Mouse (Mus musculus): ENCODE results near the gene Bcar1.

The Bcar1 gene

GRCm38 (mm10) chr8:111769764-111770428, 26.3 kb upstream of the Bcar1 start:
- no peak for DNase-seq (ENCODE audit: extremely low spot score, low spot score)

- no peak for DNase-seq (ENCODE audit: extremely low spot score, low spot score)
Measured at GRCm38 (mm10) chr8:111769296-111769695, 25.7 kb upstream of the Bcar1 start.

- DNase-seq (ENCODE audit: extremely low spot score, low spot score), result no peak
Measured at GRCm38 (mm10) chr8:111768651-111769050, 25.0 kb upstream of the Bcar1 start.

- DNase-seq (ENCODE audit: extremely low spot score, low spot score), result no peak
Measured at GRCm38 (mm10) chr8:111765616-111766015, 22.0 kb upstream of the Bcar1 start.

DNA sequence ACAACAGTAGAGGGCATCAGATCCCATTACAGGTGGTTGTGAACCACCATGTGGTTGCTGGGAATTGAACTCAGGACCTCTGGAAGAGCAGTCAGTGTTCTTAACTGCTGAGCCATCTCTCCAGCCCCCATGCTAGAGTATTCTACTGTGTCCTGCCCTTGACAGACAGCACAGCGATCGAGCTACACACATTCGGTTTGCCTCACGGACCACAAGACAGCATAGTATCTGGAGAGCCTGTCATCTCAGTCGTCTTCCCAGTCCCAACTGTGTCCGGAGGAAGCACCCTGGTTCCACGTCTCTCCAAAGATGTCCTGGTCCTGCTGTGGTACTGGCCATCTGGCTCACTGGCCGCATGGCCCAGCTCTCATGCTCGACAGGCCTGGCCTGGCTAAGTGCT, 21.5 kb upstream of the Bcar1 start:
- DNase-seq (ENCODE audit: extremely low spot score, low spot score), result no peak

- no peak for DNase-seq (ENCODE audit: extremely low spot score, low spot score)
Measured at GRCm38 (mm10) chr8:111760708-111761107, 17.1 kb upstream of the Bcar1 start.

DNA sequence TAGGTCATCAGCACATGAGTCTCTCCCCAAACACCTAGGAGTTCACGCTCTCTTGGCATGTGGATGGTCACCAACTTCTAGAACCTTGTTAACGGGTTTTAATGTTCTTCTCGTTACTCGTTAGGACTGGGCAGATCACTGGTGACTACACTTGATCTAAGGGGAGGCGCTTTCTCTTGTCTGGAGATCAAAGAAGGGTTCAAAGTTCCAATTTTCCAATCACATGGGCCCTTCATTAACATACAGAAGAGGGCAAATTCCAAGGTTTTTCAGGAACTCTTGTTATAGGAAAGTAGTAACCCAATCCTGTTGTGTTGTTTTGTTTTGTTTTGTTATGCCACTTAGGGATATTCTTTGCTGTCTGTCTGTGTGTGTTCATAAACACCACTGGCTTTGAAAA, 15.2 kb upstream of the Bcar1 start:
- no peak for DNase-seq (ENCODE audit: extremely low spot score, low spot score)

- DNase-seq (ENCODE audit: extremely low spot score, low spot score), result no peak
Measured at GRCm38 (mm10) chr8:111757599-111757998, 14.0 kb upstream of the Bcar1 start.

GRCm38 (mm10) chr8:111754736-111755135, 11.1 kb upstream of the Bcar1 start:
- DNase-seq (ENCODE audit: extremely low spot score, low spot score), result no peak

GRCm38 (mm10) chr8:111754088-111754487, 10.5 kb upstream of the Bcar1 start:
- no peak for DNase-seq (ENCODE audit: extremely low spot score, low spot score)

DNA sequence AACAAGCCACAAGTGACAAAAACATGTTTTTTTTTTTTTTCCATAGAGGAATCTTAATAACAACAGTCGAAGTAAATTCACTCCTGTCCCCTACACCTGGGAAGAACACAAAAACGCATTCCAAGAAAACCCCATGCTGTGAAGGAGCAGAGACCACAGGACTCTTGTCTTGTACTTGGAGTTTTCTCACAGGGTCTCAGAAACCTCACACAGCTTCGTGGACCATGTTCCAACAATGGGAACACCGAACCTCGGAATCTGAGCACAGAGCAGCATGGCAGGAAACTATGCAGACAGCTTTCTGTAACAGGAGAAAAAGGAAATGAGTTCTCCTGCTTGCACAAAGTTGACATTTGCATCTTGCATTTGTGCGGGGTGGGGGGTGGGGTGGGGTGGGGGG, 5.2 kb upstream of the Bcar1 start:
- DNase-seq (ENCODE audit: extremely low spot score, low spot score), result no peak

DNA sequence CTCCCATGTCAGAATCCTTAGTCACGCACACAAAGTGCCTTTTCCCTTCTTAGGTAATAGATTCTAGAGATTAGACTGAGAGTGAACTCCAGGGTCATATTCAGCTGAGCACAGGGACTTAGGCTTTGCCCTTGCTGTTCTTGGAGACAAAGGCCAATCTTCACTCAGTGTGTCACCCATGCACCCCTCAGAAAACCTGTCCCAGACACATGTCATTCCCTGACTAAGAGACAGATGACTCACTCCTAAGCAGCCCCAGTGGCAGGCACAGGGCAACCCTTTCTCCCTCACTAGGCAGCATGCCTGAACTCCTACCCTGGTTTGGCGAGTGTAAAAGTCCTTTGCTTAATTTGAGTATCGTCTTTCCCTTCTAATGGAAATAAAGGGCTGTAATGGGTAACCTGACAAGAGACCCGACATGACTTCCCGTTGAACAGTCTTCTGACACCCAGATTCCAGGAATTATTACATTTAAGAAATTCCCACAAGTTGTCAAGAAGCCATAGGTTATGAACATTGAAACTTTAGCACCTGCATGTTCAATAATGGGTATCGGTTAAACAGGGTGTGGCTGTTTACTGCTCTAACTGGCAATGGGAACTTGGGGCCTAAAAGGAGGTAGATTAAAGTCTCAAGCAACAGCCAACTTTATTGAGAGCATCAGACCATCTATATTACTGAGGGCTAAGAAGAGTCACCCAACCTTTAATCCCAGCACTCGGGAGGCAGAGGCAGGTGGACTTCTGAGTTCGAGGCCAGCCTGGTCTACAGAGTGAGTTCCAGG, 4.4 kb upstream of the Bcar1 start:
- no peak for DNase-seq (ENCODE audit: extremely low spot score, low spot score)

GRCm38 (mm10) chr8:111746582-111747465, 3.2 kb upstream of the Bcar1 start:
- no peak for DNase-seq (ENCODE audit: extremely low spot score, low spot score)

- peak; percentile 73 for DNase-seq (ENCODE audit: extremely low spot score, low spot score)
Measured at GRCm38 (mm10) chr8:111745591-111746418, 2.2 kb upstream of the Bcar1 start.

GRCm38 (mm10) chr8:111745086-111745485, 1.5 kb upstream of the Bcar1 start:
- no peak for DNase-seq (ENCODE audit: extremely low spot score, low spot score)

DNA sequence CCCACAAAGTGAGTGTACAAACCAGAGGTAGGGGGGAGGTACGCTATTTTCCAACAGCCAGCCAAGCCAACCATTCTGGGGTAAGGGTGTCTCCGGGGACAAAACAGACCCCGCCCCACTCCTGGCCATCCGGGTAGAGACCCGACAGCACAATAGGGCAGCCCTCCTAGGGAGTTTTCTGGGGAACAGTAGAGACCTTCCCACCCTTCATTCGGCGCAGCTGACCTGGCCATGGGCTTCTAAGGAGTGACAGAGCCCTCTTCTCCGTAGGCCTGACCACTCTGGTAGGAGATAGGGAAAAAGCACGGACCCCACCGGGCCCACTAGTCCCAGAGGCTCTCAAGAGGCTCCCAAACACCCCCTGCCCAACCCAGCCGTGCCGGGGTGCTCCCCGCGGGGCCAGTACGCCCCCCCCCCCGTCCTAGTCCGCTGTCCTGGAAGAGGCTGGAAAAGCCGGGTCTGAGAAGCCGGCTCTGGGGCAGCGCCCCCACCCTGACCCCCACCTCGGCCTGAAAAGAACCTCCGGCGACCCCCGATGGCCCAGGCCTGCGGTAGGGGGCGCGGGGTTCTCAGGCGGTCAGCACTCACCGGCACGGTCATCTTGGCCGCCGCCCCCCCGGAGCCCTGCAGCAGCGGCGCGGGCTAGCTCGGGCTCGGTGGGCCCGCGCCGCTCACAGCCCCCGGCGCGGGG, 363 bp downstream of the Bcar1 start:
- DNase-seq (ENCODE audit: extremely low spot score, low spot score), result no peak

GRCm38 (mm10) chr8:111742261-111743037, 1.2 kb downstream of the Bcar1 start:
- no peak for DNase-seq (ENCODE audit: extremely low spot score, low spot score)

GRCm38 (mm10) chr8:111741556-111741955, 2.1 kb downstream of the Bcar1 start:
- DNase-seq (ENCODE audit: extremely low spot score, low spot score), result no peak

DNA sequence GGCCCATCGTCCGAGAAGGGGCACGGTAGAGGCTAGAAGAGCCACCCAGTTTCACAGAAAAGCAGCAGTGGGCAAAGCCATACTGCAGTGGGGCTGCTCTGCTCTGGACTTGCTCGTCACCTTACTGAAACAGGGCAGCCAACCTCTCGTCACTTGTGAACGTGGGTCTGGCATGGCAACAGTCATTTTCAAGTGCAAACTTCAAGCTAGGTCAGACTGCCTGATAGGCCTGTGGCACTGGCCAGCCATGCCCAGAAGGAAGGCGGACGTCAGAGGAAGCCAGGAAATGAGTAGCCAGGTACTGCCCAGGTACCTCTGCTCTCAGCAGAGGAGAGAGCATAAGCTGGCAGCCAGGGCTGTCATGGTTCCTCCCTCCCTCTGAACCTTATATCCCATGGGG, 2.6 kb downstream of the Bcar1 start:
- DNase-seq (ENCODE audit: extremely low spot score, low spot score), result no peak

DNA sequence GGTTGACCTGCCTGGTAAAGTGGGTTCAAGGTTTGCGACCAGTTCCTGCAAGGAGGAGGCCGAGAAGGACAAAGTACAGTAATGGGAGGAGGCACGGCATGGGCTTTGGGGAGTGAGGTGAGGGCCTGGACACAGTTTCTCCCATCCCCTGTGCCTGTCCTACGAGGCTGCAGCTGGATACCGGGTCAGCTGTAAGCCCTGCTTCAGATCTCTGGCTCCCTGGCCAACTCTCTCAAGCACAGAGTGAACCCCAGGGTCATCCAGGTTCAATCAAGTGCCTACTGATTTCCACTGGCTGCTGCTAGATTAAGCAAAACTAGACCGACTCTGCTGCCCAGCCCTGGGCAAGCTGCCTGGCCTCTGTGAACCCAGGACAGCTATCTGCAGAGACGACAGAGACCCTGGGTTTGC, 3.3 kb downstream of the Bcar1 start:
- no peak for DNase-seq (ENCODE audit: extremely low spot score, low spot score)
